Mouse (Mus musculus) right cerebral cortex, postnatal 25 days (tissue): ENCODE measurements around the gene Brd3os.

Experiments
- DNase-seq: peaks from one replicate; pipeline ENCODE4 v3.0.0; 2022

The Brd3os gene

DNA sequence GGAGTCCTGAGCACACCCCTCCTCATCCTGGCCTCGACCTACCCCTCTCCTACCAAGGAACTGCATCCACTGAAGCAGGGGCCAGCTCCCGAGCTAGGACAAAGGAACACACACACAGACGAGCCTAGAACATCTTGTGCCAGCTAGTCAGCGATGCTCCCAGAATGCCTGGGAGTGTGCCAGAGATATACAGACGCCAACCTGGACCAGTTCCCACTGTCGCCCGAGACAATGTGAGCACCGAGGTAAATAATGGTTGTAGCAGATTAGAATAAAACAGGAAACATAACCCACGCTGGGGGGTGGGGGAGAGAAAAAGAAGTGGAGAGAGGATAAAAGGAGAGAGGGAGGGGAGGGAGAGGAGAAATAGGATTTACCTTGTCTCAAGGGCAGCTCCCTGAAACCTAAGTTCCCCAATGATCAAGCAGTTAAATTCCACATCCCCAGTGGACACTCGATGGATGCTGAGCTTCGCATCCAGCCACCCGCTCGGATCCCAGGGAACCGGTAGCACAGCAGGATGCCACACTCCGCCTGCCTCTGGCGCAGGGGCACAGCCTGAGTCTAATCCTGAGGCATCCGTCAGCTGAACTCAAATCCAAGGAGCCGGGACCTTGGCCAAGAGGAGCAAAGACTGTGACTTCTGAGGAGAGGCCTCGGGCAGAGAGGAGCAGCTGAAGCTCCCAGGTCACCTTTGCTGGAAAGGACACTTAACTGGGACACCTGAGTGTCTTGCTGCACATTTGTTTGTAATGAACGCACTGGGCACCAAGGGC, 20.6 kb upstream of the Brd3os start:
- DNase-seq = no peak

DNA sequence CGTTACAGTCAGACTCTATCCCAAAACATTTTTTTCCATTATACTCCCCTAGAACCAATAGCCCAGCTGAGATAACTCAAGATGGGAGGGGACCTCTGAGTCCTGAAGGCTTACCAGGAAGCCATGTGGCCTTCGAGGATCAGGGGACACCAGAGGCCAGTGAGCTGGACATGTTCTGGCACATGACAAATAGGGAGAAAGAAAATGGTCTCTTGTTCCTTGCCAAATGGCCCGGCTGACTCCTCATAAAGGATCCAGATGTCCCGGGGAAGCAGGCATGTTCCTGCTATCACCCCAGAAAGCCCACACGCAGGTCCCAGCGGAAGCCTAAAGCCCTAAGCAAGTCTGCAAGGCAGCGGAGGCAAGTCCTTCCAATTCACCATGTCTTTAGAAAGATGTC, 18.5 kb upstream of the Brd3os start:
- DNase-seq = no peak

DNA sequence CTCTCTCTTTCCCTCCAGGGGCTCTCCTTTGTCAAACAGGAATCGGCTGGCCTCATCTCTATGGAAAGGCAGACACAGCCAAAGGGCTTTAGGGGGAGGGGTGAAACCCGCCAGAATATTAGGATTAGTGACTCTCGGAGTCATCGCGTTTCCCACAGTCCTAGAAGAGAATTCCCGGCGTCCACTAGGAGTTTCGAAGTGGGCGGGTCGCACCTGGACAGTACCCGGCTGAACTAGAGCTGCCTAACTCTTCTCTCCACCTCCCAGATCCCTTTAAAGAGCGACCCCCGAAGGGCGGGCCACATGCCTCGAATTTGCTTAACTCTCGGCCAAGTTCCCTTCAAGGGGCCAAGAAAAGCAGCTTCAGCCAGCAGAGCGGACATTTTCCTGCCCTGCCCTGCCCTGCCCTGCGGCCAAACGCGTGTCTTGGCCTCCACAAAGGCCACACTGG, 16.9 kb upstream of the Brd3os start:
- DNase-seq = no peak

GRCm38 (mm10) chr2:27425751-27426405, 16.2 kb upstream of the Brd3os start:
- DNase-seq = no peak

DNA sequence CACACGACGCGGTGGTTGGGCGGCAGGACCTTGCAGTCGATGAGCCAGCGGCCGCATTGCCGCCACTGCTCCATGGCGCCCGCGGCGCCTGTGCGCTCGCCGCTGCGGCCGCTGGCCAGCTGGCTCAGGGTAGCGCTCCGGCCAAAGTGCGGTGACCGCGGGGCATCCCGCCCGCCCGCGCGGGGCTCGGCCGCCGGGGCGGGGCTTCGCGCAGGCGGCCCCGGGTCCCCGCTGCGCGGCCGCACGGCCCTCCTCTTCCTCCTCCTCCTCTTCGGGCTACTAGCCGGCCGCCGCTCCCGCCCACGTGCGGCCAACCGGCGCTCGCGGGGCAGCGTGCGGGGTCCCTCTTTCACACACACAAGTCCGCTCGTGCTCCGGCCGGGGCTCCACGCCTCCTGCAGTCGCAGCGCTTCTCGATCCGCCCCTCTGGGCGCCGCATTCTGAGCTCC, 15.7 kb upstream of the Brd3os start:
- peak; percentile 48 for DNase-seq

DNA sequence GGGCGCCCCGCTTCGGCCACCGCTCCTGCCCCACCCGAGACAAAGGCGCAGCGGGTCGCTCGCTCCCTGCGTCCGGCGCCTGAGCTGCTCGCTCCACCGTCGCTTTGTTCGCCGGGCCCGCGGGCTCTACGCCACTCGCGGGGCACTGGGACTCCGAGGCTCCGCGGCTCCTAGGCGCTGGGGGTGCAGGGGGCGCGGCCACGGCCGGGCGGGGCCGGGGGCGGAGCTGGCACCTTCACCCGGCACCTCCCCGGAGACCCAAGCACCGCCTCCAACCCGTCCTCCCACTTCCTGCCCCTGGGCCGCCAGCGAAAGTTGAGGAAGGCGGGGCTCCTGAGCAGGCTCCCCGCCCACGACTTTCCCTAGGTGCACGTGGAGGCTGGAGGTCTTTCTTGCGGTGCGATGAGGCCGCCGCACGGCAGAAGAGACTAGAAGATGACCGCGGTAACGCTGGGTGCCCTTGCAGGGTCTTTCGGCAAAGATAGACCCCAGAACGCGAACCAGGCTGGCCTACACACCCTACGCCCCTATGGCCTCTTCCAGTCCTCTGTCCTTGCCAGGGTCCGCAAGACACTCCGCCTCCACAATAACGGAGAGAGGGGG, 15.2 kb upstream of the Brd3os start, which contains the start of gene Vav2:
Vav2 (minus strand) TSS at position 179 of the 603 bp plus-strand sequence.
- peak; percentile 76 for DNase-seq

DNA sequence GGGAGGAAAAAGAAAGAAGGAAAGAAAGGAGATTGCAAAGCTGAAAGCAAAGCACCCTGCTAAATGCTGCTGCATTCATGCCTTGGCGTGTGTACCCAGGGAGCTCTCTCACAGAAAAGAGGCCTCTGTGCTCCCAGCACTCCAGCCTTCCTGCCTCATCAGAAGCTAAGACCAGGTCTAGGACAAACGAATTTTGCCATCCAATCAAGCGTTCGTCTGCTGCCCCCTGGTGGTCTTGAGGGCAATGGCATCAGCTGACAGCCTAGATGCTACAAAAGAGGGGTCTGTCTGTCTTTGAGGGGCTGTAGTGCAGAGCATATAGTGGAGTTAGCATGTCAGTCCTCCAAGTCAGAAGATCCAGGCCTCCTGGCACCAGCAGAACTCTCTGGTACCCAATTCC, 14.1 kb upstream of the Brd3os start:
- peak; percentile 73 for DNase-seq

GRCm38 (mm10) chr2:27430621-27431020, 11.5 kb upstream of the Brd3os start:
- DNase-seq = peak; percentile 63

DNA sequence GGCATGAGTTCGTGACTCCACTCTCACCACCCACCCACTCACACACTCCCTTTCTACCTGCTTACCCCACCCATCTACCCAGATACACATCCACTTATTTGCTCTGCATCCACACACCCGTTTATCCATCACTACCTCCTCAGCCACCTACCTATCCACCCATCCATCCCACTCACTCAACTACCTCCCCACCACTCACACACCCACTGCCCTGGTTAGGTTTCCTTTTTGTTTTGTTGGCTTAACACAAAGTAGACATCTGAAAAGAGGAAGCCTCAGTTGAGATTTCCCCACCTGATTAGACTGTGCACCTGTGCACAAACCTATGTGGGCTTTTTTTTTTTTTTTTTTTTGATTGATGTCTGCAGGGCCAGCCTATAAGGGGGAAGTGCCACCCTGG, 9.5 kb upstream of the Brd3os start:
- DNase-seq = no peak

DNA sequence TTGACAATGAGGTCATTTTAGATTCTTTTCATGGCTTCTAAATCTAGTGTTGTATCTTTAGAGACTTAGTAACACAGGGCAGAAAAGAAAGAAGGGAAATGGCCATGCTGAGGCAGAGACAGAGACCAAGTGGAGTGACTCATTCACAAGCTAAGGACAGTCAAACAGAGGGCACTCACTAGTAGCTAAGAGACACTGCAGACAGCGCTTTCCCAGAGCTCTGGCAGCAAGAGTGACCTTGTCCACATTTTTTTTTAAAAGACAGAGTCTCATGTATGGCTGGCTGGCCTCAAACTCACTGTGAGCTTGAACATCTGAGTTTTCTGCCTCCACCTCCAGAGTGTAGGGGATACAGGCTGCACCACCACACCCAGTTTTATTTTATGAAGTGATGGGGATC, 4.2 kb upstream of the Brd3os start:
- no peak for DNase-seq

DNA sequence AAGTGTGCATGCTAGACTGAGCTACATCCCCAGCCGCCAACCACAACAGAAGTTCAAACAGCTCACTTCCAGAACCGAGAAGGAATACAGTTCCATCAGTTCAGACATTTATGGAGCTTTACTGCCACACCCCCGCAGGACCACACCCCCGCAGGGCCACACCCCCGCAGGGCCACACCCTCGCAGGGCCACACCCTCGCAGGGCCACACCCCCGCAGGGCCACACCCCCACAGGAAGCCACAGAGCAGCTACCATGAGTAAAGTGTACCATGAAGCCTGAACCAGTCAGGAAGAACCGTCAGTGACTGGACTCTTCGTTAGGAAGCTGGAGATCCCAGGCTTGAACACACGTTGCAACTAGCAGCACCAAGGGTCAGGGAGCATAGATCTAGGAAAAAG, 3.8 kb upstream of the Brd3os start:
- DNase-seq = no peak

DNA sequence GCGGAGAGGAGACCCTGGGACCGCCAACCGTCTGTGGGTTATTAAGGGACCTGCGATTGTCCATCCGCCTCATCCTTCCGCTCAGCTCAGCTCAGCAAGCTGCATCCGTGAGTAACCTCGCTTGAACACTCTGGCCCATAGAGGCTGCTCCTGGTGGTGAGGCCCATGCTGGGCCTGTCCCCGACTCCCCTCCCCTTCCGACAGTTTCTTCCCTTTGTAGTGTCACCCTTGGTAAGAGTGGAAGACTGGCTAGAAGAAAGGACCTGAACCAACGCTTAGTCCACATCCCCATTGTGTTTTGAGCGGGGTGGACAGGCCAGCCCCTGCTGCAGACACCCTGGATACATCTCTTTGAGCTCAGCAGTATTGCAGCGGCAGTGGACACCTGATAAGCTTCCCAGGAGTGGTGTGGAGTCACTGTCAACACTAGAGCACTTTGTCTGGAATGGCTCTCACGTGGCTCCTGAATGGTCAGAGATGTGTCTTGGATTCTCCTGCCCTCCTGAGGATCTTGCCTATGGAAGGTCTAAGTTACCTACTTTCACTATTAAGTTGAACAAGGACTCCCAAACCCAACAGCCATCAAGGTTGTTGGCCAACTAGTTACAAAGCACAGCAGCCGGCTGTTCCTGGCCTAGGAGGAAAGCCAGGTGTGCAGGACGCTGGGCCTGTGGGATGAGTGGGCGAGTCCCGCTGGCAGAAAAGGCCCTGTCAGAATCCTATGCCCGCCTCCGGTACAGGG, 755 bp downstream of the Brd3os start:
- no peak for DNase-seq

- DNase-seq = no peak
These were observed 1.3 kb downstream of the Brd3os start for GRCm38 (mm10) chr2:27443450-27443708.

GRCm38 (mm10) chr2:27445910-27446309, 3.8 kb downstream of the Brd3os start:
- DNase-seq = no peak

- DNase-seq = no peak
These were observed 4.7 kb downstream of the Brd3os start for GRCm38 (mm10) chr2:27446812-27447211.

DNA sequence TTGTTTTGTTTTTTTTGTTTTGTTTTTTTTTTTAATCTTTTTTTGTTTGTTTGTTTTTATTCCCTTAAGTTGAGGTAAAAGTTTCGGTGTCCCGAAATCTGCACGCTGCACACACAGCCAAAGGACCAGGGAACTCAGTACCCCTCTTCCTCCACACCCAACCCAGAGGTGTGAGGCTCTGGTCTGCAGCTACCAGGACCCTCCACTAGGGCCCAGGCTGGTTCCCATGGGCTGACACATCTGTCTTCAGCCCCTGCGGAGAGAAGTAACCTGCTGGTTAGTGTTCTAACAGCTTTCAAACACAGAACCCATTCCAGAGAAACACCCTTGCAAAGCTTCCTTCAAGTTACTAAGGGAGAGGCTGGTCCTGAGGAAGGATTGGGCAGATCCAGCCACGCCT, 5.7 kb downstream of the Brd3os start:
- no peak for DNase-seq

GRCm38 (mm10) chr2:27450226-27450625, 8.1 kb downstream of the Brd3os start:
- DNase-seq = no peak

DNA sequence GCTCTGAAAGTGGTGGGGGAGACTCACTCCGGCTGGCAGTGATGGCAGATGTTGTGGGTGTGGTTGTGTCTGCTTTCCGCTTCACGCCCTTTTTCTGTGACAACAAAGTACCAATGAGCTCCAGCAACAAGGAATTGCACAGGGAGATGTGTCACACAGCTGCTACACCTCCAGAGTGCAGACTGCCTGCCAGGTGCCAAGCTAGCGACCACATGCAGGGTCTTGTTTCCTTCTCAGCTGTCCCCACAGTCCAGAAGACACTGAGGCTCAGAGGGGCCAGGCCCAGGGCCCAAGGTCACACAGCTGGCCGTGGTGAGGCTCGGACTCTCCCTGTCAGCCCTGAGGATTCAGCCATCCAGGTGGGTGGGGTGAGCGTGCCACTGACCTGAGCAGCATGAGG, 17.6 kb downstream of the Brd3os start:
- no peak for DNase-seq

- no peak for DNase-seq
These were observed 18.0 kb downstream of the Brd3os start for GRCm38 (mm10) chr2:27460163-27460562.

- no peak for DNase-seq
These were observed 18.5 kb downstream of the Brd3os start for GRCm38 (mm10) chr2:27460651-27461050.

DNA sequence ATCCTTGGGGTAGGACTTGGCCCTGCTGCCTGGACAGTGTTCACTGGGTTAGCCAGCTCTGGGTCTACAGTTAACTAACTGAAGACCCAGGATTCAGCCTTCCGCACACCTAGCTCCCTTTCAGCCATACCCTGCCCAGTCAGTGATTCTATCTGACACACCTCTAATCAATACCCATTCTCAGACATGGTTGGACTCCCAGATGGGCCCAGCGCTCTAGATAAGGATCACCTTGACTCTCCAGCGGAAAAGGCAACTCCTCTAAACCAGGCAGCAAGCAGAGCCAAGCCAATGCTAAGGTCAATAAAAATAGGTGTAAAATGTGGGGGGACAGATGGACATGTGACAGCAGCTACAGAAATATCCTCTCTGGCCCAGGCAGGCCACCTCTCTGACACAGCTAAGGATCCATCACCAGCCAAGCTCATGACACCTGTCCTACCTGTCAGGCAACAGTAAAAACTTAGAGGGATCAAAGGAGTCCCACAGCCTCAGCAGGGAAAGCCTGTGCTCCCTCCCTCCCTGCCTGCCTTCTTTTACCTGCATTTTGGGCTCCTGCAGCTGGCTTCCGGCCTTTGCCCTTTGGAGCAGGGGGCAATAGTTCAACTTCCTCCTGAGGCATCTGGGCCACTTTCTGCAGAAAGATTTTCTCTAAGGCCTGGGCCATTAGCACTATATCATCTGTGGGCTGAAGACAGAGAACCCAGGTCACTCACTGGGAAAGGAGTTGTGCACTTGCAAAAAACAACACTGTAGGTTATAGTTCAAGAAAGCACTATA, 19.9 kb downstream of the Brd3os start:
- no peak for DNase-seq

- no peak for DNase-seq
These were observed 20.8 kb downstream of the Brd3os start for GRCm38 (mm10) chr2:27462901-27463300.
